Mouse (Mus musculus) heart, postnatal 0 days (tissue): ENCODE results near the gene Msl1.

Experiments
- CTCF ChIP-seq: IDR thresholded peaks from 2 replicates; pipeline ENCODE4 v1.5.1; 2016; ENCODE audit warnings: antibody characterized with exemption, control low read depth, low read depth
- EP300 ChIP-seq: IDR thresholded peaks from 2 replicates; pipeline ENCODE4 v1.6.1; 2016; ENCODE audit warnings: antibody characterized with exemption, low read depth

GRCm38 (mm10) chr11:98789219-98789807 lies 6.0 kb upstream of the Msl1 start:
- no peak for TF ChIP-seq CTCF
- TF ChIP-seq EP300, result no peak
